ENCODE assay signal across 21 mouse cellular contexts in genomic region chr5:52774267-52774666, GRCm38 (mm10). TPM values are rescaled to one million over a fixed set of nuclear protein-coding genes. Genes with fewer than 3 reads are reported as not detected.
DNase-seq lines count a peak whose midpoint lies in the region; ATAC-seq and TF ChIP-seq lines count a peak whose summit lies in the region.
"Had no signal": no experiment of that assay in that cellular context is flagged by ENCODE, and none has a peak within 500 bp of the region (broad histone marks: within the 10 kb centered on the region; RNA-seq: fewer than 3 reads in every experiment).

No protein-coding gene starts in this region.

- WGBS in liver, embryonic 11.5 days = 88% methylated on average over 5 of the region's 5 CpGs
- WGBS in liver, postnatal 0 days (ENCODE audit: insufficient replicate concordance) = 83% methylated on average over 5 of the region's 5 CpGs

- H3K27me3 ChIP-seq in liver, embryonic 11.5 days (replicated peaks; ENCODE audit: control insufficient read depth, insufficient read depth, low read length) = no peaks in the 10 kb centered on the region
- no peaks in the 10 kb centered on the region for H3K27me3 ChIP-seq in liver, postnatal 0 days (ENCODE audit: insufficient read depth, low read length)
- H3K27me3 ChIP-seq: embryonic facial prominence, embryonic 12.5 days; forebrain, embryonic 13.5 days; forebrain, embryonic 15.5 days; Patski had no signal

- no peak for TF ChIP-seq CTCF in liver, postnatal 0 days (IDR thresholded peaks at IDR 0.05; ENCODE audit: low read depth)

- TF ChIP-seq EP300 in liver, postnatal 0 days (IDR thresholded peaks at IDR 0.05; ENCODE audit: low read depth) = no peak

- H3K36me3 ChIP-seq in liver, embryonic 11.5 days (ENCODE audit: control insufficient read depth, insufficient read depth, low read length) = no peaks in the 10 kb centered on the region; the same call in 1 of the 2 replicates
- peaks cover 2% of the 10 kb centered on the region; the same call in 1 of the 2 replicates for H3K36me3 ChIP-seq in liver, postnatal 0 days (replicated peaks; ENCODE audit: insufficient read depth, low read length)
- H3K36me3 ChIP-seq: forebrain, embryonic 15.5 days had no signal

- H3K4me2 ChIP-seq in liver, embryonic 11.5 days = no peak overlapping the region
- H3K4me2 ChIP-seq in liver, postnatal 0 days (ENCODE audit: low read depth, low read length) = no peak overlapping the region
- H3K4me2 ChIP-seq: embryonic facial prominence, embryonic 12.5 days; forebrain, embryonic 13.5 days; forebrain, embryonic 15.5 days had no signal

- peaks cover 6% of the 10 kb centered on the region for H3K4me1 ChIP-seq in liver, embryonic 11.5 days (replicated peaks; ENCODE audit: control insufficient read depth, insufficient read depth, low read length)
- no peaks in the 10 kb centered on the region; the same call in 1 of the 2 replicates for H3K4me1 ChIP-seq in liver, postnatal 0 days (ENCODE audit: insufficient read depth)
- H3K4me1 ChIP-seq: embryonic facial prominence, embryonic 10.5 days; embryonic facial prominence, embryonic 12.5 days; forebrain, embryonic 13.5 days; forebrain, embryonic 15.5 days had no signal

- ATAC-seq in liver, embryonic 11.5 days (replicated peaks; ENCODE audit: low FRiP score) = no peak
- ATAC-seq in liver, postnatal 0 days = no peak
- peak; percentile 85 for ATAC-seq in granulocyte monocyte progenitor cell, adult 5-6 weeks (replicated peaks; ENCODE audit: poor library complexity, severe bottlenecking)
- ATAC-seq in megakaryocyte progenitor cell, adult 5-6 weeks (replicated peaks; ENCODE audit: poor library complexity) = peak; percentile 54
- ATAC-seq: activated CD4-positive, CD25-positive, alpha-beta regulatory T cell, adult 4 months; forebrain, embryonic 13.5 days; forebrain, embryonic 15.5 days; Patski had no signal

- H3K4me3 ChIP-seq in liver, embryonic 11.5 days (ENCODE audit: low read depth, low read length) = no peak overlapping the region
- H3K4me3 ChIP-seq in liver, postnatal 0 days (ENCODE audit: low read depth, low read length) = no peak overlapping the region
- H3K4me3 ChIP-seq: embryonic facial prominence, embryonic 10.5 days; embryonic facial prominence, embryonic 12.5 days; forebrain, embryonic 13.5 days; forebrain, embryonic 15.5 days had no signal

- H3K9ac ChIP-seq in liver, embryonic 11.5 days (ENCODE audit: low read depth, low read length) = no peak overlapping the region
- no peak overlapping the region for H3K9ac ChIP-seq in liver, postnatal 0 days (replicated peaks)
- H3K9ac ChIP-seq: embryonic facial prominence, embryonic 12.5 days; forebrain, embryonic 13.5 days; forebrain, embryonic 15.5 days had no signal

- no peak overlapping the region for H3K27ac ChIP-seq in liver, embryonic 11.5 days (ENCODE audit: low read depth, low read length)
- H3K27ac ChIP-seq in liver, postnatal 0 days (ENCODE audit: low read depth) = no peak overlapping the region
- H3K27ac ChIP-seq: embryonic facial prominence, embryonic 10.5 days; embryonic facial prominence, embryonic 12.5 days; forebrain, embryonic 13.5 days; forebrain, embryonic 15.5 days had no signal

- no peaks in the 10 kb centered on the region for H3K9me3 ChIP-seq in liver, embryonic 11.5 days (ENCODE audit: control insufficient read depth, low read length)
- H3K9me3 ChIP-seq in liver, postnatal 0 days (ENCODE audit: low read length) = no peaks in the 10 kb centered on the region
- H3K9me3 ChIP-seq: embryonic facial prominence, embryonic 10.5 days; embryonic facial prominence, embryonic 12.5 days; forebrain, embryonic 13.5 days; forebrain, embryonic 15.5 days; G1E had no signal

- peak; percentile 5 for DNase-seq in liver, embryonic 11.5 days (ENCODE audit: low spot score)
- DNase-seq in liver, postnatal 0 days = no peak
- no peak for DNase-seq in gastrocnemius, postnatal 4 days (ENCODE audit: low spot score in 2 of 2)
- DNase-seq in spleen, postnatal 10 days (ENCODE audit: low spot score in 2 of 2) = no peak
- DNase-seq: adrenal gland, adult 8-10 months; adrenal gland, postnatal 14 days; adrenal gland, postnatal 36 days; cerebellum, adult 11-12 months; cerebellum, adult 2 months; cerebellum, adult 9-10 months; cerebellum, postnatal 10 days; cerebellum, postnatal 25 days had no signal

RNA-seq across cellular contexts. Expression of gene Zcchc4, which starts 0.9 kb away (rescaled TPM):
- polyA plus RNA-seq in liver, embryonic 11.5 days (2014; fragmentation: Nextera tagmentation; extraction: Ambion mirVana) = 17.1 and 17.5 TPM in 2 replicates
- polyA plus RNA-seq in liver, postnatal 0 days (2015; fragmentation: Nextera tagmentation; extraction: Ambion mirVana) = 2.6 and 3.6 TPM in 2 replicates
- total RNA-seq in granulocyte monocyte progenitor cell, adult 5-6 weeks (2014; fragmentation: Nextera tagmentation) = 28.0 and 31.4 TPM in 2 replicates
- 30.3 and 31.9 TPM in 2 replicates for total RNA-seq in granulocyte monocyte progenitor cell, adult 5-6 weeks (2017)
- total RNA-seq in megakaryocyte progenitor cell, adult 5-6 weeks (2015) = 28.1 and 30.2 TPM in 2 replicates
- 23.8 and 27.2 TPM in 2 replicates for total RNA-seq in megakaryocyte progenitor cell, adult 5-6 weeks (2017)
- 1 to 10 TPM; 7.9 to 9.5 TPM for total RNA-seq in gastrocnemius, postnatal 4 days (2021)

RNA-seq across cellular contexts. Expression of gene Pi4k2b, which starts 32.9 kb away (rescaled TPM):
- 20.8 and 26.9 TPM in 2 replicates for polyA plus RNA-seq in liver, embryonic 11.5 days (2014; fragmentation: Nextera tagmentation; extraction: Ambion mirVana)
- polyA plus RNA-seq in liver, postnatal 0 days (2015; fragmentation: Nextera tagmentation; extraction: Ambion mirVana) = 16.8 and 18.4 TPM in 2 replicates
- total RNA-seq in granulocyte monocyte progenitor cell, adult 5-6 weeks (2014; fragmentation: Nextera tagmentation) = 25.9 and 31.2 TPM in 2 replicates
- total RNA-seq in granulocyte monocyte progenitor cell, adult 5-6 weeks (2017) = 35.9 and 38.8 TPM in 2 replicates
- 29.2 and 31.6 TPM in 2 replicates for total RNA-seq in megakaryocyte progenitor cell, adult 5-6 weeks (2015)
- 20.8 and 30.2 TPM in 2 replicates for total RNA-seq in megakaryocyte progenitor cell, adult 5-6 weeks (2017)
- total RNA-seq in gastrocnemius, postnatal 4 days (2021) = 1 to 10 TPM; 7.8 to 8.1 TPM

RNA-seq across cellular contexts. Expression of gene Anapc4, which starts 59.5 kb away (rescaled TPM):
- 63.4 and 72.4 TPM in 2 replicates for polyA plus RNA-seq in liver, embryonic 11.5 days (2014; fragmentation: Nextera tagmentation; extraction: Ambion mirVana)
- polyA plus RNA-seq in liver, postnatal 0 days (2015; fragmentation: Nextera tagmentation; extraction: Ambion mirVana) = 17.6 and 18.1 TPM in 2 replicates
- 71.3 and 92.1 TPM in 2 replicates for total RNA-seq in granulocyte monocyte progenitor cell, adult 5-6 weeks (2014; fragmentation: Nextera tagmentation)
- total RNA-seq in granulocyte monocyte progenitor cell, adult 5-6 weeks (2017) = 63.8 and 70.1 TPM in 2 replicates
- 52.5 and 71.3 TPM in 2 replicates for total RNA-seq in megakaryocyte progenitor cell, adult 5-6 weeks (2015)
- total RNA-seq in megakaryocyte progenitor cell, adult 5-6 weeks (2017) = 57.8 and 83.8 TPM in 2 replicates
- 10 to 100 TPM; 61.2 to 70.6 TPM for total RNA-seq in gastrocnemius, postnatal 4 days (2021)

Comparison
In these comparisons a context has a peak if more than half of its experiments do, and no peak if none do; other contexts are left out.
1. ATAC-seq: peak in granulocyte monocyte progenitor cell, adult 5-6 weeks (single experiment) and megakaryocyte progenitor cell, adult 5-6 weeks (single experiment); none in liver, embryonic 11.5 days (single experiment) and liver, postnatal 0 days (single experiment).